Mouse (Mus musculus): ENCODE measurements around the gene Foxl2.
A peak's percentile ranks its signal among the peaks of the same experiment; 100 is the strongest.

- TF ChIP-seq POLR2A (IDR thresholded peaks at IDR 0.05; ENCODE audit: insufficient read length, low read depth), result peak; percentile 98
- TF ChIP-seq E2F4 (IDR thresholded peaks at IDR 0.05; ENCODE audit: insufficient read depth), result peak; percentile 3
- TF ChIP-seq MYOD1 (IDR thresholded peaks at IDR 0.05; ENCODE audit: control insufficient read depth in 1 of 3, insufficient read length in 2 of 3, low read depth in 2 of 3), result peak in 1 of 3 experiments; percentile 29
- TF ChIP-seq REST (IDR thresholded peaks at IDR 0.05; ENCODE audit: insufficient read depth, insufficient read length), result no peak
- TF ChIP-seq USF1 (IDR thresholded peaks at IDR 0.05; ENCODE audit: low read depth), result no peak
- TF ChIP-seq TCF12 (IDR thresholded peaks at IDR 0.05; ENCODE audit: insufficient read depth, poor library complexity, severe bottlenecking), result no peak
- peak; percentile 96 for TF ChIP-seq POLR2AphosphoS2 (IDR thresholded peaks at IDR 0.05; ENCODE audit: insufficient read length, low read depth)
- no peak for TF ChIP-seq MAX (IDR thresholded peaks at IDR 0.05; ENCODE audit: low read depth)
- peak in 1 of 3 experiments; percentile 37 for TF ChIP-seq MYOG (IDR thresholded peaks at IDR 0.05; ENCODE audit: control insufficient read depth in 1 of 3, insufficient read depth in 1 of 3, insufficient read length in 2 of 3, low read depth in 2 of 3)
Observed at GRCm38 (mm10) chr9:98985800-98986475, 30.9 kb downstream of the Foxl2 start, which contains the start of gene Faim.
